Mouse (Mus musculus): ENCODE results near the gene Defb43.

Gene Defb43

GRCm38 (mm10) chr14:63066630-63067310 is 55.2 kb downstream of the Defb43 start:
- DNase-seq (ENCODE audit: low read depth, low spot score) = no peak
